Mouse (Mus musculus): ENCODE measurements at regions not wholly inside any gene's neighbourhood (a gene's known extent, or its start where the extent isn't known, plus 50 kb on each side); places are given as distances from the start of the nearest gene placed in this dataset.

DNA sequence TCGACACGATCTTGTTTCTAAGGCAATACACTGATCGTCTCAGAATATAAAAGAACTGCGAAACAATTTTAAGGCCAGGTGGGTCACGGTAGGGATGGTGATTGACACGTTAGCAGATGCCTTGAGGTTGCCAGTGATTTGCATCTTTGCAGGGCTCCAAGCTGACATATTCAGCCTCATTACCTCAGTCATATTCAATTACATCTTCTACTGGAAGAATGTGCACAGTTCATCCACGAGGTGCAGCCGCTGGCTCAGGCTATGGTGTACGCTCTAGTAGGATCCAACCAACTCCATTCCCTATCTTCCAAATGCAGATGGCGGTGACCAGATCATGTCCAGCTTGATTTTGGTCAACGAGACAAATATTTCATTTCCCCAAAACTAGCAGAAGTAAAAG, 450.5 kb upstream of the Pik3r1 start:
- intact Hi-C loops (cut with DNase I) = no loop called here
- DNase-seq = no peak

DNA sequence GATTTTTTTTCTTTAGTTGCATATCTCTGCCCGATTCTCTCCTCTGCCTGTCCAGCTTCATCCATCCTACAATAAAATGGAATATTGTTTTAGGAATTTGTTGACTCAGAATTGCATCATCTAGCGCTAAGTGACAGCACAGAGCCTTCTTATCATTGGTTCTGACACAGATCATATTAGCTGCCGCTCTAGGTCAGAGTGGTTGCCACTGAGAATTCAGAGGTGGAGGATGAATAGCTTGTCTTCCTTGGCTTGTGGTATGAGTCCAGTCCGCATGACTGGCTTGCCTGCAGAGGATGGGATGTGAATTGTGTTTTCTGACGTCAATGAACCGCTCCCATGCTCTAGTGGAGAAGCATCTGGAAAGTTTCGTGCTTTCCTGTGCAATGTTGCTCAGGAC, 462.3 kb upstream of the Cd180 start:
- intact Hi-C loops (cut with DNase I) = loop anchor here (5.0 to 10.0 kb wide), 2 partner anchors 416 to 506 kb away; no protein-coding TSS in a partner anchor

DNA sequence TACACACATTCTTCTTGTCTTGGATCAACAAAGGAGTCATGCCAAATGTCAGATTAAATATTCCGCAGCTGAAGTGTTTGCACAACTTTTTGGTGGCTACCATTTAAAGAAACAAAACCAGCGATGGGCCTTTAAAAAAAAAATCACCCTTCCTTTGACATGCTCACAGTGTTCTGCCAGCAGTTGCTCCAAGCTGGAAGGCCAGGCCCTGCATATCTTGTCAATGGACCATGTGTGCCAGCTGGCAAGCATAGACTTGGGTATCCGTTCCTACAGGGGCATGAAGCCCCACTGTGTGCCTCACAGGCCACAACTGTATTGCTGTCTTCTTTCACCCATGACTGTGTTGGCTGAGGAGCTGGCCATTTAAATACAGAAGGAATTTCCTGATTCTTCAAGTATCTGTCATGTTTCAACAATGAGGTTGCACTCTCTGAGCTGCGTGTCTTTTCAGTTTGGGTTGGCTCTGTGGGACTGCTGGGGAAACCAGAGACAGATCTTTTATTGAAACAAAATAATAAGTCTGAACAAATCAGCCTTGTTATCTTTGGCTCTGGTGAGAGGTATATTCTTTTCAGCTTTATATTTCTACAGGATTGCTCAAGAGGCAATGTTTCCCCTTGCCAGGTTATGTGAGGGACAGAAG, 460.9 kb upstream of the Cd180 start:
- intact Hi-C loops (cut with DNase I) = loop anchor here (5.0 to 10.0 kb wide), 2 partner anchors 415 to 508 kb away; no protein-coding TSS in a partner anchor
- DNase-seq = peak; percentile 67 to 79

More for the DNA sequence above, 462.3 kb upstream of the Cd180 start:
- peak; percentile 19 to 51 for DNase-seq

DNA sequence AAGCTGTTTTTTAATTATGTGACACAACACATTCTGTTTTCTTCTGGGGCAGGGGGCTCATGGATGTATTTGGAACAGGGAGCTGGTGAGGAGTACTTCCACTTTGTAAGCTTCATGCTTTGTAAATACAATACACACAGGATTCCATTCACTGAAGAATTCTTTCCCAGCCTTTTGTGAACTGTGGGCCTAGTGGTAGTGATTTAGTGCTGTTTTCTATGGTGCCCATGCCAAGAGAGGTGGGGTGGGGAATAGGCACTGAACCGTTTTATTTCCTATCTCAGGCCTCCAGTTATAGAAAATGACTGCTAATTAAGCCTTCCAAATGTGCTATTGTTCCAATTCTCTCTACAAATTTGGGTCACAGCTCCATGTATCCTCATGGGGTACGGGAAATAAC, 442.5 kb upstream of the Cd180 start:
- DNase-seq = no peak
- intact Hi-C loops (cut with DNase I) = no loop called here

DNA sequence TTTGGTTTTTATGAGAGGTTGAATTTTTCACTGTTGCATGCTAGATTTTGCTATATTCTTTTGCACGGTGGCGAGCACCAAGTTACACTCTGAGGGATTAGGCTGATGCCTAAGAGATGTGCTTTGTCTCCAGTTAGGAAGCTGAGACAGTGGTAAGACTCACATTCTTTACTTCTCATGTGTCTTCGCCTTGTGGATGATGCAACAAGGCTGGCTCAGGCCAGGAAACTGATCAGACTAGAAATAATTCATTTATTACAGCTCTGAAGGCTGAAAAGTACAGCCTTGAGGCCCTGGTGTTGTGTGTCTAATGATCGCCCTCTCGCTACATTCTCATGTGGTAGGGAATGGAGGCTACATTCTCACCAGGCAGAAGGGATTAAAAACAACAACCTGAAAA, 441.6 kb upstream of the Cd180 start:
- intact Hi-C loops (cut with DNase I) = no loop called here

DNA sequence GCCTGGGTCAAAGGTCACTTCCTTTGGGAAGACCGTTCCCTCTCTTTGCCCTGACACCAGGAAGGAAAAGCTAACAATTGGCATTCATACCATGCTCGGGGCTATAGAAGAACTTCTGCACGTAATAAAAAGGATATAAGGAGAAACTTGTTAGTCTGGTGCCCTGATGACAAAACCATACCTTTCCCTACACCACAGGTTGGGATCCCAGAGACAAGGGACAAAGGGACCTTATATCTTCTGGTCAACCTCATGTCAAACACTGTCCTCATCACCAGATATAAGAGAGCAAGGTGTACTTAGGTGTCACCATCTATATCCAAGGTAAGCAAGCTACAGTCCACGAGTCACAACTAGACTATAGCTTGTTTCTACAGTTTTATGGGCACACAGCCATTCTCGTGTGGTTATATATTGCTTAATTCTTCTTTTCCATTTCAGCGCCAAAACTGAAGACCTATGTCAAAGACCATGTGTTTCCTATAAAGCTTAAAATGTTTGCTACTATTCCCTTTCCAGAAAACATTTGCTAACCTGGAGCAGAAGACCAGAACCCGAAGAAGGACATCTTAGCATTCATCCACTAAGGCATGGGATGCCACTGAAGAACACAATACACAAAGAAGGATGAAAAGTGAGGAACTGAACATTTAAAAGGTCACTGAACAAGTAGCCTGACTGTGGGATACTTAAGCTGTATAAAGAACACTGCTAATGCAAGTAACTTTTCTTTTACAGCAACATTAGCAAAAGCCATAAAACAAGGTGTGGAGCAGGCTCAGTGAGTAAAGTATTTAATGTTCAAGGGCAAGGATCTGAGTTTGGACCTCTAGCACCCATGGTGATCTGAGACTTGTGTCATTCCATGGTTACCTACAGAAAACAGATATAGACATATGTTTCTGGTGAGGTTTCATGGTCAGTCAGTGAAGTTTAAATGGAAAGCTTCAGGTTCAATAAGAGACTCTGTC, 437.7 kb upstream of the Cd180 start:
- no peak for DNase-seq
- intact Hi-C loops (cut with DNase I) = no loop called here

More for the DNA sequence above, 441.6 kb upstream of the Cd180 start:
- no peak for DNase-seq

DNA sequence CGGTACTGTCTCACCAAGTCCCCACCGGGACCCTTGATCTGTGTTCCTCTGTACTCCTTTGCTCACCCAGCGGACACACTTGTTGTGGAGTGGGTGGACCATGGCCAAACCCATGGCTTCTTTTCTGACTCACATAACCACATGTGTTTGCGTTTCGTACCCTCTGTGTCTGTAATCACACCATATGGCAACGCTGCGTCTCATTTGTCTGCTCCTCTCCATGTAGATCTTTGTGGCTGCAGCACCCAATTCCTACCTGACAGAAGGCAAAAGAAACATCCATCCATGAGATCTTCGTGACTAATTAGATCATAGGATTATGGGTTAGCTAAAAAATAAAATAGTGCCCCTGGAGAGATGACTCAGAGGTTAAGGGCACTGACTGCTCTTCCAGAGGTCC, 435.2 kb upstream of the Cd180 start:
- DNase-seq = no peak
- intact Hi-C loops (cut with DNase I) = no loop called here

DNA sequence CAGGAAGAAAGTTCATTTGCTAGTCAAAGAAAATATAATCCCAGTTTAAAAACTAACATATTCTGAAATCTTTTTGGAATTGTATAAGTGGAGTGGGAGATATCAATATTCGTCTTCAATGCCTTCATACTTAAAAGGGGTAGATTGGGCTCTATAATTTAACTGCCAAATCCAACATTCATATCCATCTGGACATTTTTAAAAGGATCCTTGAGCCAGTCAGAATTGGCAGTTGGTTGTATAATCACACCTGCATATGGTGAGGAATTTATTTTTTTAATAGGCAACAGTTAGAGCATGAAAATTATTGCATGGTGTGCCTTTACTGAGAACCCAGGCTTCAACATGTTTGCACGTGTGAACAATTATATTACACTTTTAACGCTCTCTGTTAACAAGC, 419.5 kb upstream of the Cd180 start:
- intact Hi-C loops (cut with DNase I) = no loop called here
- DNase-seq = no peak

DNA sequence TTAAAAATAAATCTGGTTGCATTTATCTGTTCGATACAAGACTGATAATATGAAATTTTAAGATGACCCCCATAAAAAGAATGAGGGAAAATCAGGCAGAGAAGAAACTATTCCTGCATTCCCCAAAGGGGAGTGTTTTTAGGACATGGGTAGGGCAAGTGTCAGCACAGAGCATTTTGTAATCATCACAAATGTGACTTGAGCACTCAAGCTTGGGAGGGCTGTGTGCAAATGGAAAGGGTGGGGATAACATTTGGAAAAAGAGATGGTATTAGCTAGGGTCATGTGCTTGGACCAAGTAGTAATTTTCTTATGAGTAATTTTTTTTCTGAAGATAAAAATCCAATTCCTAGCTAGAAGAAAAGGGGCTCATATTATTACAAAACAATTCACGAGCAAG, 418.1 kb upstream of the Cd180 start:
- DNase-seq = no peak
- intact Hi-C loops (cut with DNase I) = no loop called here

DNA sequence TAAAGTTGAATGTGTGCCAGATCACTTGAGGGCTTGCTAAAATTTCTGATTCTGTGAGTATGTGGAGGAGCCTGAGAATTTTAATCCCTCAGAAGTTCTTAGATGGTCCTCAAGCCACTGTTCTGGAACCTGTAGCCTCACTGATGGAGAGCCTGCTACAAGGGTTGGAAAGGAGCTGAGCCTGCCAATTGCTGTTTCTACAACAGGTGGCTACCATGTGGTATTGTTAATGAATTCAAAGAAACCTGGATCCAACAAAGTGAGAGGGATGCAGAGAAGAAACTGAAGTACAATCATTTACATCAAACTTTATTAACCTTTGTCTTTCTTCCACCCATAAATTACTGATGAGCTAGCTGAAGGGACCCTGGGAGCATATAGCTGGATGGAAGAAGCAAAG, 416.5 kb upstream of the Cd180 start:
- intact Hi-C loops (cut with DNase I) = no loop called here
- no peak for DNase-seq

DNA sequence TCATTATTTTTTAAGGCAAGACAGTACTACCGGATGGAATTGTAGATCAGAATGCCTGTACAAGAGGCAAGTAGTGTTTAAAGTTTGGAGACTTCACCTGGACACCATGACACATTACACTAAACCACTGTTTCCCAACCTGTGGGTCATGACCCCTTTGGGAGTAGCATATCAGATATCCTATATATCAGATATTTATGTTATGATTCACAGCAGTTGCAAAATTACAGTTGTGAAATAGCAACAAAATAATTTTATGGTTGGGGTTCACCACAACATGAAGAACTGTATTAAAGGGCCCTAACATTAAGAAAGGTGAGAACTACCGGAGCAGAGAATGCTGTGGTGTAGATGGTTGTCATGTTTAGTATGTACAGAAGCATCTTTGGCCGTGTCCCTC, 413.2 kb upstream of the Cd180 start:
- intact Hi-C loops (cut with DNase I) = no loop called here
- no peak for DNase-seq

DNA sequence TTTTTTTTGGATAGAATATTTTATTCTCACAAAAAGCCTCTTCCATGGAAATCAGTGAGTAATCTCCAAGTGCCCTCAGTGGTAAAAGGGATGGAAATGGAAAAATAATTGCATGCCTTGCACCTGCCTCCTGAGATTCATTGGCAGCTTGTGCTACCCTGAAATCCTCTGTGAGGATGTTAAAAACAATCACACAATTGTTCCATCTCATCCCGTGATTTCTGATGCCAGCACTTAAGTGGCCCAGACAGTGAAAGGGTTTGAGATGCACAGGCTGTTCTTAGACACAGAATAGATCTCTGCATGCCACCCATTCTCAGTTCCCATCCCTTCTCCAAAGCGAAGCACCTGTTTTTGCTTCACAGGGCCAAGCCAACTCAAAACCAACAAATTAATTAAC, 398.9 kb upstream of the Cd180 start:
- DNase-seq = no peak
- intact Hi-C loops (cut with DNase I) = no loop called here

DNA sequence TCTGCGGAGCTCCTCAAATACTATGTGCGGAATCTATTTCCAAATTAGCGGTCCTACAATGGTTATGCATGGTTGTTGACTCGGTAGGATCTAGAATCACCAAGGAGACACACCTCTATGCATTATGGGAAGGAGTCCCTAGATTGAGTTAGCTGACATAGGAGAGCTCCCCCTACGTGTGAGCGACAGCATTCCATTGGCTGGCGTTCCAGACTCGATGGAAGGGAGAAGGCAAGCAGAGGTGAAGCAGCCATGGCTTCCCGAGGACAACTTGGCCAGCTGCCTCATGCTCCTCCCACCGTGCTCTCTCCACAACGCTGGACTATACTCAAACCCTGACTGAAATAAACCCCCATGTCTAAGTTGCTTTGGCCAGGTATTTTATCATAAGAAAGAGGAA, 398.3 kb upstream of the Cd180 start:
- DNase-seq = no peak
- intact Hi-C loops (cut with DNase I) = no loop called here

DNA sequence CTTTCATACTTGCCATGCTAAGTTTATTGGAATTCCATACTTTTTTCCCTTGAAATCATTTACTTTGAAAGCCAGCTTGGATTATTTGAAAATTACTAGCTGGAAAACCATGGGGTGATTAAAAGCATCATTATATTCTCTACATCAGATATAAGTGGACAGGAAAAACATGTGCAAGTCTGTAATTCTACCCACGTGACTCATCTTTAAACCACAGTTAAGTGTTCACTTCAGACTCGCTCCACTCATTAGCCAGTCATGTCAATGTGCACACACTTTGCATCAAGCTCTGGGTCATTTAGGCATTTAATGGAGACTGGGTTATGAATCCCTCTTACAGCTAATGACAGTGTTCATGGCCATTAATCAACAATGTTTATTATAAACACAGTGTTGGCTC, 385.4 kb upstream of the Cd180 start:
- DNase-seq = no peak
- intact Hi-C loops (cut with DNase I) = no loop called here

DNA sequence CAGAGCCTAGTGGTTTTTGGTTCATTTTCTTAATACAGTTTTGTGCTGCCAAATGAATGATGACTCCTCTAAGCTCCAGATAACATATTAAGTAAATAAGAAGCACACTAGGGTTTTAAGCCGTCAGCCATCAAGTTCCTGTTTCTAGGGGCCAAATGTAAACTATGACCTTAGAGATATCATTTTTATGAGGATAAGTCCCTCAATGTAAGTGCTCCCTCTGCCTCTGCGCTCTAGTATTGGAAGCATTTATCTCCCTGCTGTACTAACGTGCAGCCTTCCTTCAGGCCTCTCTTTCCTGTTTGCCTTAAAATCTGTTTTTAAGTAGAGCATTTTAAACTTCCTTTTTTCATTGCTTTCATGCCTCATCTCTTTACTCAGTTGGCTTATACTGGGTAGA, 381.3 kb upstream of the Cd180 start:
- intact Hi-C loops (cut with DNase I) = no loop called here

DNA sequence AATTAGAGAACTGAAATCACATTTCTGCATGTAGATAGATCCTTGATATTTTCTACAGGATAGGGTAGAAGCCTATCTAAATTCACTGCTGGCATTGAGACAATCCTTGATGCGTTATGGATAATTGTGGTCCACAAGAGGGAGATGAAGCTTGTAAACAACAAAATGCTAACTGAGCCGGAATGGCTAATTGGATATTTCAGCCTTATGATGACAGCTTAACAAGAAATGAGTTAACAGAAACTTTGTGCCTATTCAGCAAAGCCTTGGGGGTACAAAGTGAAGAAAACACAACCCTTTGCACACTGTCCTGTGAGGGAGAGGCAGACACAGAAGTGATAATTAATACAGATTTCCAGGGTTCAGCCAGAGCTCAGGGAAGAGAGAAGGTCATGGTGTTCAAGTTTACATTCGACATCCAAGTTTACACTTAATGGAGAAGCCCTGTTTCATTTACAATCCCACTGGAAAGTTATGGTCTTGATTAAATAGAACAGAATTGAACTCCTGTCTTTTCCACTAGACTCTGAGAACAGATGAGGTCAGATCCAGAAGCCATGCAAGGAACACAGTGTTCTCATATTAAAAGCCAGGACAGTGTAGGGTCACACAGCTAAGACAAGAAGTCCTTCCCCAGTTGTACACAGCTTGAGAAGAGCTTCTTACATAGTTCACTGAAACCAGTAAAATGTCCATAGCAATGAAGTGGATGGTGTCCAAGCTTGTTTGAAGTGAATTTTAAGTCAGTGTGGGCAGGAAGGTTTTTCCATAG, 377.3 kb upstream of the Cd180 start:
- intact Hi-C loops (cut with DNase I) = loop anchor here (5.0 kb wide), 1 partner anchor 319 kb away; no protein-coding TSS in a partner anchor
- DNase-seq = no peak

More for the DNA sequence above, 381.3 kb upstream of the Cd180 start:
- DNase-seq = no peak

DNA sequence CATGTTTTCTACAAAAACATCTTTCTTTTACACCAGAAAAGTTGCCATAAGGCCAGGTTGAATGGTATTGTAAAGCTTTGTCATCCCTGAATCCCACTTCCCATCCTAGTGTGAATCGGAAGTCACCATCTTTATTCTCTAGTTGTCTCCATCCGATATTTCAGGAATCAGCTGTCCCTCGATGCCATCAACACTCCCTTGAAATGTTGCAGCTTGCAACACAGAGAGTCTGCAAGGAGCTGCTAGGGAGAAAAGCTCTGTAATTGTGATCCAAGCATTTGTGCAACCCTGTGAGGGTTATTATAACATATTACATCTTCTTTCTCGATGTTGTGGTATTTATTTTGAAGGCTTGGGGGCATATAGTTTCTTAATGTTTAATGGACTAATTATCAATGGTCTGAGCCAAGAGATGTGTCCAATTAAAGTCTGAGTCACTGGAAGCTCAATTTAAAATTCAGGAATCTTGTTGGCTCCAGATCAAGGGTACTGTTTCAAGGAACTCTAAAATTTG, 374.4 kb upstream of the Cd180 start:
- intact Hi-C loops (cut with DNase I) = loop anchor here (5.0 kb wide), 1 partner anchor 322 kb away; no protein-coding TSS in a partner anchor

DNA sequence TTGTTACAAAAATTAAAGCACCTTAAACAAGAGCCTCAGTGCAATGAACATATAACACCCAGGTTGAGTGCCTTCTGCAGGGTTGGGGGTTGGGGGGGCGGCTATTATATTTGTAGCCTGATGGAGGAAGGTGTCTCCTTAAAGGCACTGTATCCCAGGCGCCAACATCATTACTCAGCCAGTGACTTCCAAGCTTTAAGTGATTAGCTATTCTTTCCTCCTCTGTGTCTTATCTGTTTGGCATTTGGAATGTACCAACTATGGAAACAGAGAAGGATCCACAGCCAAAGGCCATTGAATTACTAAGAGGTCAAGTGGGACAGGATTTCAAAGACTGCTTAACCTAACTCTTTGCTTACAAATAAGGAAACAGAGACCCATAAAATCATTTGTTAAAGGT, 373.9 kb upstream of the Cd180 start:
- intact Hi-C loops (cut with DNase I) = loop anchor here (5.0 kb wide), 1 partner anchor 322 kb away; no protein-coding TSS in a partner anchor
- DNase-seq = peak in 1 of 2 experiments; percentile 26

More for the DNA sequence above, 374.4 kb upstream of the Cd180 start:
- no peak for DNase-seq

DNA sequence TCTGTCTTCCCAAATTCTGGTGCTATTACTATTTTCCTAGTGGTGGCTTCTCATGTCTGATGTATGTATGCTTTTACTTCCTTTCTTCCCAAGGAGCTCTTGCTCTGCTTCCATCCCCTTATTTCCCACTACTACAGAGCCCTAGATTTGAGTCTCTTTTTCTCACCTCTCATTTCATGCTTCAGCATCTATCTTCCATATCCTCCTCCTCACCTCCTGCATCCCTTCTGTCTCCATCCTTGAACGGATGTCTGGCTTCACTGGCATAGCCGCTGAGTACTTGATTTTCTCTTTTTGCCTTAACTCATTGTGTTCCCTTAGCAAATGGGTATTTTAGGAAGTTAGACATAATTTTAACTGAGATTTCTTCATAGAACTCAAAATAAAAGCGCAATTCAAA, 369.5 kb upstream of the Cd180 start:
- intact Hi-C loops (cut with DNase I) = loop anchor here (10.0 kb wide), 1 partner anchor 321 kb away; no protein-coding TSS in a partner anchor
- DNase-seq = no peak

DNA sequence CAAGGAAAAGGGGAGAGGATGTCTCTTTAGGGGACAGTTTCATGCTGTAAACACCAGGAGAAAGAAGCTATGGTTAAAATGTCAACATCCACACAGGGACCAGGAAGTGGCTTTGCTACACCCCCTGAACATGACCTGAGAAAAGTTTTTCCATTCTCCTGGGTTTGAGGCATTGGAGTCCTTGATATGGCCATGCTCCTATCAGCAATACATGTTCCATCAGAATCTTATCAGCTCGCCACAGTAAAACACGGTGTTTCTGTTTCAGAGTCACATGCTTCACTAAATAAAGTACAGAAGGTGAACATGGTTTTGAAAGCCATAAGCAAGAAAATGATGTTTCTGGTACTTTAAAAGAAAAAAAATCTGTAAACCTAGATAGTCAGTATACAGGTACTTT, 367.4 kb upstream of the Cd180 start:
- no peak for DNase-seq
- intact Hi-C loops (cut with DNase I) = loop anchor here (10.0 kb wide), 1 partner anchor 319 kb away; no protein-coding TSS in a partner anchor
